10 mouse cellular contexts compared by ENCODE assay signal in the genomic region with DNA sequence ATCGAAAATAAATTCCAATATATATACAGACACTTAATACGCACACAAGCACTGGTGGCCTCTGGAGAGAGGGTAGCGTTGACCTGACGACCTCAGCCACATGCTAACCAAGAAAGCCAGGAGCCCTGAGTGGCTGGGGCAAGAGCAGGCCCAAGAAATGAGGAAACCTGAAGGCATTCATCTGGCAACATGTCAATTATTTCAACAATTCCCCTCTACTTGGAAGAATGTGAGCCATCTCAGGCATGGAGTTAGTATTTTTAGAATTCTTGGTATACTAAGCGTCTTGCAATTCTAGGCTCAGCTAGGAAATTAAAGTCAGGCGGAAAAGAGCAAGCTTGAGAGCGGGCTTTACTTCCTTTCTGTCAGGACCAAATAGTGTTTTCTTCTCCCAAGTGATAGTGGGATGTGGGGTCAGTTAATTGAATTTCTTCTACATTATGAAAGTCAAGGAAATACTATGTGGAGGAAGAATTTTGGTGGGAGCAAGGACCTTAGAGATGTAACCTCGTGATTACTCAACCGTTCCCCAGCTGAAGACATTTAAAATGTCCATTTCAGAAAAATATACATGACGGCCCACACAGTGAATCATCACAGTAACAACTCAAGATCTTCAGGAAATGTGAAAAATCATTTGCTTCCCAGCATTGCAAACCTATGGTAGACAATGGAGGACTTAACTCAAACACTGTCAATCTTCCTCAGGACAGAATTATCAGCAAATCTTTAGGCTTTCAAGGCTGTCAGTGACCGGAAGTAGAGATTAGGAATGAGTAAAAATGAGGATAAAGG.
DNase-seq lines count a peak whose midpoint lies in the region; ATAC-seq and TF ChIP-seq lines count a peak whose summit lies in the region.
"Had no signal": no experiment of that assay in that cellular context is flagged by ENCODE, and none has a peak within 500 bp of the region (broad histone marks: within the 10 kb centered on the region; RNA-seq: fewer than 3 reads in every experiment).

No protein-coding gene starts in this region.

- peaks cover 26% of the 10 kb centered on the region for H3K4me1 ChIP-seq in heart, adult 2 months (ENCODE audit: control insufficient read depth, insufficient read depth, low read length)
- H3K4me1 ChIP-seq in embryonic facial prominence, embryonic 15.5 days = peaks cover 5% of the 10 kb centered on the region; the same call in 1 of the 2 replicates

- no peak for TF ChIP-seq CTCF in heart, adult 2 months (IDR thresholded peaks at IDR 0.05)

- intact Hi-C loops in heart, adult 2 months (cut with DNase I) = loop anchor here (2.0 kb wide), 1 partner anchor 65 kb away; no protein-coding TSS in a partner anchor

- peaks cover 46% of the 10 kb centered on the region for H3K36me3 ChIP-seq in heart, adult 2 months (ENCODE audit: control insufficient read depth, insufficient read depth, low read length)
- no peaks in the 10 kb centered on the region for H3K36me3 ChIP-seq in embryonic facial prominence, embryonic 15.5 days
- H3K36me3 ChIP-seq: forebrain, embryonic 10.5 days had no signal

- 29% methylated on average over 11 of the region's 11 CpGs for WGBS in heart, adult 2 months
- 53% methylated on average over 11 of the region's 11 CpGs for whole genome bisulfite sequencing in embryonic facial prominence, embryonic 15.5 days

- TF ChIP-seq POLR2A in heart, adult 2 months (IDR thresholded peaks at IDR 0.05; ENCODE audit: insufficient read depth, low read depth, low read length) = no peak

- H3K27ac ChIP-seq in heart, adult 2 months = peak overlapping the region; percentile 85
- 0 out of 2 replicates have a peak overlapping the region, but pooled peaks have one; percentile 3 for H3K27ac ChIP-seq in embryonic facial prominence, embryonic 15.5 days (replicated peaks)
- H3K27ac ChIP-seq: forebrain, embryonic 10.5 days; macrophage had no signal

- no peaks in the 10 kb centered on the region for H3K27me3 ChIP-seq in heart, adult 2 months (ENCODE audit: control insufficient read depth, insufficient read depth, low read length)
- no peaks in the 10 kb centered on the region for H3K27me3 ChIP-seq in embryonic facial prominence, embryonic 15.5 days

- no peak for ATAC-seq in embryonic facial prominence, embryonic 15.5 days (ENCODE audit: insufficient number of reproducible peaks, low FRiP score, low TSS enrichment, low read depth)

- no peak overlapping the region for H3K4me2 ChIP-seq in embryonic facial prominence, embryonic 15.5 days (replicated peaks)

- no peak overlapping the region for H3K4me3 ChIP-seq in heart, adult 2 months
- no peak overlapping the region for H3K4me3 ChIP-seq in embryonic facial prominence, embryonic 15.5 days (replicated peaks)
- H3K4me3 ChIP-seq: forebrain, embryonic 10.5 days had no signal

- peak in 1 of 2 experiments; percentile 34 for DNase-seq in heart, adult 2 months
- no peak for DNase-seq in heart, adult 8-10 months (ENCODE audit: low spot score)
- DNase-seq in 416B (ENCODE audit: low read depth) = peak; percentile 51
- peak; percentile 14 to 24 for DNase-seq in kidney, postnatal 4 days
- no peak for DNase-seq in cerebellum, postnatal 36 days
- no peak for DNase-seq in ovary, postnatal 36 days (ENCODE audit: low spot score)
- DNase-seq in layer of hippocampus, adult 11-12 months (ENCODE audit: low spot score) = no peak

- no peaks in the 10 kb centered on the region for H3K9me3 ChIP-seq in embryonic facial prominence, embryonic 15.5 days (replicated peaks)
- H3K9me3 ChIP-seq: forebrain, embryonic 10.5 days had no signal

- H3K79me2 ChIP-seq in heart, adult 2 months (replicated peaks; ENCODE audit: control insufficient read depth, insufficient read depth, low read length) = no peaks in the 10 kb centered on the region

- peak; percentile 72; the same call in 1 of the 2 replicates for TF ChIP-seq EP300 in heart, adult 2 months (IDR thresholded peaks at IDR 0.05; ENCODE audit: insufficient read depth, low read depth, low read length)

- no peak overlapping the region for H3K9ac ChIP-seq in heart, adult 2 months (ENCODE audit: low read depth, low read length)
- no peak overlapping the region for H3K9ac ChIP-seq in embryonic facial prominence, embryonic 15.5 days

Comparison
In these comparisons a context has a peak if more than half of its experiments do, and no peak if none do; other contexts are left out.
1. DNase-seq: peak in 416B (single experiment) and kidney, postnatal 4 days (2 of 2); none in heart, adult 8-10 months (single experiment), cerebellum, postnatal 36 days (0 of 2), ovary, postnatal 36 days (single experiment) and layer of hippocampus, adult 11-12 months (single experiment).